8 mouse cellular contexts compared by ENCODE assay signal in the genomic region with DNA sequence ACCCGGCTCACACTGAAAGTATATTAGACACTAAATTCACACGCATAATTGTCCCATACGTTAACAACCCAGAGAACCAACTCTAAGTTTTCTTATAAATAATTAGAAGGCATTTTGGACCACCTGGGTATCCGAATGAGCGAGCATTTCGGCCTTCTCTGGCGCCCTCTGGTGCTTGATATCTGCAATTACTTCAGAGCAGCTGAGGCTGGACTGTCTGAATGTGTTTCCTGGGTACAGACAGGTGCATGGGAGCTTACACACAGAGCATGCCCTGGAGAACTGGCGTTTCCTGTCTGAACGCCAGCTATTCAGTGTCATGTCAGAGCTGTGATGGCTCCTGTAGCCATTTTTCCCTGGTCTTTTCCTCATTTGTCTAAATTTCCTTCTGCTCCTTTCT. TPM values are rescaled to one million over a fixed set of nuclear protein-coding genes. Genes with fewer than 3 reads are reported as not detected.
DNase-seq lines count a peak whose midpoint lies in the region; ATAC-seq and TF ChIP-seq lines count a peak whose summit lies in the region.

No protein-coding gene starts in this region.

- peaks cover 2% of the 10 kb centered on the region; the same call in 1 of the 2 replicates for H3K9me3 ChIP-seq in forebrain, embryonic 11.5 days (ENCODE audit: control insufficient read depth, low read length)
- H3K9me3 ChIP-seq in forebrain, embryonic 15.5 days: no peaks in the 10 kb centered on the region
- no peaks in the 10 kb centered on the region for H3K9me3 ChIP-seq in lung, embryonic 14.5 days (ENCODE audit: low read depth, low read length)

- peaks cover 80% of the 10 kb centered on the region for H3K27me3 ChIP-seq in forebrain, embryonic 11.5 days (ENCODE audit: control insufficient read depth, insufficient read depth, low read length)
- H3K27me3 ChIP-seq in forebrain, embryonic 15.5 days: peaks cover 73% of the 10 kb centered on the region
- H3K27me3 ChIP-seq in lung, embryonic 14.5 days (ENCODE audit: insufficient read depth, low read length): 0 out of 2 replicates have a peak, but pooled peaks cover 6% of the 10 kb centered on the region
- no peaks in the 10 kb centered on the region; the same call in 1 of the 2 replicates for H3K27me3 ChIP-seq in small intestine, adult 2 months (ENCODE audit: control insufficient read depth, insufficient read depth, low read length)

- WGBS in forebrain, embryonic 11.5 days: 8% methylated on average over 9 of the region's 9 CpGs
- WGBS in forebrain, embryonic 15.5 days: 4% methylated on average over 9 of the region's 9 CpGs
- 4% methylated on average over 9 of the region's 9 CpGs for WGBS in lung, embryonic 14.5 days
- 4% methylated on average over 9 of the region's 9 CpGs for WGBS in small intestine, adult 2 months

- peak; percentile 80 for DNase-seq in forebrain, embryonic 11.5 days (ENCODE audit: low spot score)
- peak; percentile 63 for DNase-seq in urinary bladder, postnatal 14 days (ENCODE audit: low spot score)
- no peak for DNase-seq in urinary bladder, adult 2 months (ENCODE audit: low spot score)
- peak; percentile 75 for DNase-seq in embryo, embryonic 10 days (ENCODE audit: low spot score)
- DNase-seq in induced T-regulatory cell, adult 2 months (ENCODE audit: low read depth): peak; percentile 85
- peak; percentile 84 for DNase-seq in lung, embryonic 14.5 days

- no peak for TF ChIP-seq POLR2A in small intestine, adult 2 months (IDR thresholded peaks at IDR 0.05; ENCODE audit: low read depth, low read length)

- H3K27ac ChIP-seq in forebrain, embryonic 11.5 days (ENCODE audit: low read depth, low read length): no peak overlapping the region
- H3K27ac ChIP-seq in forebrain, embryonic 15.5 days (replicated peaks): no peak overlapping the region
- H3K27ac ChIP-seq in lung, embryonic 14.5 days (ENCODE audit: low read depth): no peak overlapping the region
- no peak overlapping the region for H3K27ac ChIP-seq in small intestine, adult 2 months (ENCODE audit: insufficient read depth, low read depth, low read length)

- TF ChIP-seq CTCF in lung, embryonic 14.5 days (IDR thresholded peaks at IDR 0.05; ENCODE audit: low read depth): peak; percentile 86
- TF ChIP-seq CTCF in small intestine, adult 2 months (IDR thresholded peaks at IDR 0.05; ENCODE audit: extremely low read depth, insufficient read length, insufficient replicate concordance, low read depth, low read length): peak; percentile 98; the same call in 1 of the 2 replicates

- no peak for ATAC-seq in forebrain, embryonic 11.5 days (replicated peaks; ENCODE audit: low FRiP score)
- ATAC-seq in forebrain, embryonic 15.5 days (replicated peaks): no peak
- no peak for ATAC-seq in lung, embryonic 14.5 days (ENCODE audit: insufficient read depth)

- H3K4me3 ChIP-seq in forebrain, embryonic 11.5 days (ENCODE audit: low read depth, low read length): no peak overlapping the region
- H3K4me3 ChIP-seq in forebrain, embryonic 15.5 days: no peak overlapping the region
- H3K4me3 ChIP-seq in lung, embryonic 14.5 days (ENCODE audit: low read depth, low read length): no peak overlapping the region
- H3K4me3 ChIP-seq in small intestine, adult 2 months (ENCODE audit: low read depth, low read length): no peak overlapping the region

- no peaks in the 10 kb centered on the region for H3K36me3 ChIP-seq in forebrain, embryonic 11.5 days (ENCODE audit: control insufficient read depth, insufficient read depth, low read length)
- no peaks in the 10 kb centered on the region for H3K36me3 ChIP-seq in forebrain, embryonic 15.5 days
- no peaks in the 10 kb centered on the region for H3K36me3 ChIP-seq in lung, embryonic 14.5 days (ENCODE audit: insufficient read depth)
- no peaks in the 10 kb centered on the region for H3K36me3 ChIP-seq in small intestine, adult 2 months (ENCODE audit: control insufficient read depth, insufficient read depth, low read length)

- H3K9ac ChIP-seq in forebrain, embryonic 11.5 days (ENCODE audit: low read length): no peak overlapping the region
- H3K9ac ChIP-seq in forebrain, embryonic 15.5 days (replicated peaks): no peak overlapping the region
- no peak overlapping the region for H3K9ac ChIP-seq in lung, embryonic 14.5 days

- 0 out of 2 replicates have a peak, but pooled peaks cover 2% of the 10 kb centered on the region for H3K4me1 ChIP-seq in forebrain, embryonic 11.5 days (replicated peaks; ENCODE audit: control insufficient read depth, insufficient read depth, low read length)
- peaks cover 7% of the 10 kb centered on the region; the same call in 1 of the 2 replicates for H3K4me1 ChIP-seq in forebrain, embryonic 15.5 days
- no peaks in the 10 kb centered on the region for H3K4me1 ChIP-seq in lung, embryonic 14.5 days (ENCODE audit: insufficient read depth)
- peaks cover 4% of the 10 kb centered on the region for H3K4me1 ChIP-seq in small intestine, adult 2 months (ENCODE audit: control insufficient read depth, insufficient read depth, insufficient read length, low read length)

- no peak overlapping the region for H3K4me2 ChIP-seq in forebrain, embryonic 11.5 days (ENCODE audit: low read depth, low read length, severe bottlenecking)
- H3K4me2 ChIP-seq in forebrain, embryonic 15.5 days (replicated peaks): no peak overlapping the region
- no peak overlapping the region for H3K4me2 ChIP-seq in lung, embryonic 14.5 days

RNA-seq across cellular contexts. Expression of a gene that starts 4.1 kb away (rescaled TPM):
- polyA plus RNA-seq in forebrain, embryonic 11.5 days (2014; fragmentation: Nextera tagmentation; extraction: Ambion mirVana): 2.5 and 3.0 TPM in 2 replicates
- 1.5 and 2.2 TPM in 2 replicates for polyA plus RNA-seq in forebrain, embryonic 15.5 days (2015; fragmentation: Nextera tagmentation; extraction: Ambion mirVana)
- polyA plus RNA-seq in urinary bladder, adult 2 months (2012; rRNA removed): 49.6 and 57.0 TPM in 2 replicates
- 12.5 and 12.8 TPM in 2 replicates for polyA plus RNA-seq in lung, embryonic 14.5 days (2014; fragmentation: Nextera tagmentation; extraction: Ambion mirVana)
- 8.0 and 8.9 TPM in 2 replicates for polyA plus RNA-seq in small intestine, adult 2 months (2012; rRNA removed)

RNA-seq across cellular contexts. Expression of a gene that starts 23.4 kb away (rescaled TPM):
- polyA plus RNA-seq in forebrain, embryonic 11.5 days (2014; fragmentation: Nextera tagmentation; extraction: Ambion mirVana): 63.8 and 63.9 TPM in 2 replicates
- polyA plus RNA-seq in forebrain, embryonic 15.5 days (2015; fragmentation: Nextera tagmentation; extraction: Ambion mirVana): 52.6 and 55.3 TPM in 2 replicates
- polyA plus RNA-seq in urinary bladder, adult 2 months (2012; rRNA removed): 19.7 and 22.0 TPM in 2 replicates
- 64.5 and 67.5 TPM in 2 replicates for polyA plus RNA-seq in lung, embryonic 14.5 days (2014; fragmentation: Nextera tagmentation; extraction: Ambion mirVana)
- polyA plus RNA-seq in small intestine, adult 2 months (2012; rRNA removed): 11.6 and 14.5 TPM in 2 replicates
